Comparison of ENCODE assay signal across 10 mouse cellular contexts in the genomic region with DNA sequence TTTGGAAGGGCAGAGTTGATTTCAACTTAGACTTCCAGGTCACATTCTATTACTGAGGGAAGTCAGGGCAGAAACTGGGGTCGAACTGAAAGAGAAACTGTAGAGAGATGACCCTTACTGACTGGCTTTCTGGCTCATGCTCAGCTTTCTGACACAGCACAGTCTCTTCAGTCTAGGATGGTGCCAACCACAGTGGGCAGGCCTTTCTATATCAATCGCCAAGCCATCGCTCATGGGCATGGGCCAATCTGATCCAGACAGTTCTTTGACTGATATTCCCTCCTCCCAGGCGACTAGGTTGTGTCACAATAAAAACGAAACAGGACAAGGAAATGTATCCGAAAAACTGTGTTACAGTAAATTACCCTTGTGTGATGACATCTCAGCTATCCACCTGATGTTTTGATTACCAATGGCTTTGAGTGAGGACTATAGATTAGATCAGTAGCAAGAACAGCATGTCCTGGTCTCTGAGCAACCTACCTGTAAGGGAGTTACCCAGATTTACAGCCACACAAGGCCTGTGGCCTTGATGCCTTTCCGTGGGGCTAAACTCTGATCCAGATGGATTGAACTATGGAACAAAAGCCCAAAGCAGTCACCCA.
A peak's percentile ranks its signal among the peaks of the same experiment; 100 is the strongest.
DNase-seq lines count a peak whose midpoint lies in the region; ATAC-seq and TF ChIP-seq lines count a peak whose summit lies in the region.
"Had no signal": no experiment of that assay in that cellular context is flagged by ENCODE, and none has a peak within 500 bp of the region (broad histone marks: within the 10 kb centered on the region; RNA-seq: fewer than 3 reads in every experiment).

No protein-coding gene starts in this region.

- no peak overlapping the region for H3K4me3 ChIP-seq in forebrain, embryonic 14.5 days (ENCODE audit: low read depth, low read length)
- no peak overlapping the region for H3K4me3 ChIP-seq in forebrain, embryonic 10.5 days
- H3K4me3 ChIP-seq in kidney, embryonic 16.5 days (ENCODE audit: low read length), result no peak overlapping the region
- H3K4me3 ChIP-seq in midbrain, postnatal 0 days (ENCODE audit: low read depth, low read length), result no peak overlapping the region
- H3K4me3 ChIP-seq: intestine, embryonic 15.5 days; limb, embryonic 13.5 days had no signal

- 90% methylated on average over 7 of the region's 7 CpGs for WGBS in forebrain, embryonic 14.5 days
- 86% methylated on average over 7 of the region's 7 CpGs for WGBS in forebrain, embryonic 10.5 days
- WGBS in kidney, embryonic 16.5 days, result 75% methylated on average over 7 of the region's 7 CpGs
- WGBS in midbrain, postnatal 0 days, result 82% methylated on average over 7 of the region's 7 CpGs

- no peak overlapping the region for H3K4me2 ChIP-seq in forebrain, embryonic 14.5 days (ENCODE audit: low read length)
- H3K4me2 ChIP-seq in kidney, embryonic 16.5 days (replicated peaks; ENCODE audit: low read depth, low read length), result peak overlapping the region; percentile 46; the same call in 1 of the 2 replicates
- peak overlapping the region; percentile 41; the same call in 1 of the 2 replicates for H3K4me2 ChIP-seq in midbrain, postnatal 0 days (ENCODE audit: low read depth, low read length, poor library complexity, severe bottlenecking)
- H3K4me2 ChIP-seq: limb, embryonic 13.5 days had no signal

- H3K9ac ChIP-seq in forebrain, embryonic 14.5 days (ENCODE audit: low read length), result no peak overlapping the region
- no peak overlapping the region for H3K9ac ChIP-seq in kidney, embryonic 16.5 days (replicated peaks; ENCODE audit: low read length)
- 0 out of 2 replicates have a peak overlapping the region, but pooled peaks have one; percentile 36 for H3K9ac ChIP-seq in midbrain, postnatal 0 days (replicated peaks; ENCODE audit: low read length, poor library complexity, severe bottlenecking)
- H3K9ac ChIP-seq: intestine, embryonic 15.5 days; limb, embryonic 13.5 days had no signal

- DNase-seq in forebrain, embryonic 14.5 days (ENCODE audit: low spot score), result no peak
- DNase-seq in forebrain, embryonic 10.5 days (ENCODE audit: extremely low spot score, low spot score), result no peak
- DNase-seq in kidney, adult 8-10 months, result no peak
- peak; percentile 7 for DNase-seq in urinary bladder, postnatal 14 days (ENCODE audit: low spot score)
- no peak for DNase-seq in urinary bladder, adult 2 months (ENCODE audit: low spot score)
- DNase-seq in midbrain, postnatal 0 days (ENCODE audit: low spot score), result peak; percentile 12
- DNase-seq in adrenal gland, postnatal 25 days, result no peak

- ATAC-seq in forebrain, embryonic 14.5 days, result 0 out of 2 replicates have a peak, but pooled peaks have one; percentile 29
- ATAC-seq in kidney, embryonic 16.5 days (ENCODE audit: low FRiP score, low TSS enrichment), result no peak
- ATAC-seq in midbrain, postnatal 0 days (ENCODE audit: low FRiP score), result no peak
- ATAC-seq: intestine, embryonic 15.5 days had no signal

- H3K36me3 ChIP-seq in forebrain, embryonic 14.5 days (ENCODE audit: control insufficient read depth, insufficient read depth, low read length), result no peaks in the 10 kb centered on the region
- no peaks in the 10 kb centered on the region for H3K36me3 ChIP-seq in forebrain, embryonic 10.5 days (replicated peaks)
- no peaks in the 10 kb centered on the region for H3K36me3 ChIP-seq in kidney, embryonic 16.5 days (ENCODE audit: insufficient read depth, low read length)
- no peaks in the 10 kb centered on the region for H3K36me3 ChIP-seq in midbrain, postnatal 0 days (ENCODE audit: insufficient read depth, low read length)
- H3K36me3 ChIP-seq: intestine, embryonic 15.5 days; limb, embryonic 13.5 days had no signal

- TF ChIP-seq CTCF in midbrain, postnatal 0 days (IDR thresholded peaks at IDR 0.05), result no peak

- H3K27ac ChIP-seq in forebrain, embryonic 14.5 days (ENCODE audit: low read depth, low read length), result no peak overlapping the region; the same call in 1 of the 2 replicates
- H3K27ac ChIP-seq in forebrain, embryonic 10.5 days, result no peak overlapping the region
- no peak overlapping the region for H3K27ac ChIP-seq in kidney, embryonic 16.5 days (ENCODE audit: low read length)
- H3K27ac ChIP-seq in midbrain, postnatal 0 days (ENCODE audit: low read depth, low read length), result peak overlapping the region; percentile 38; the same call in 1 of the 2 replicates
- H3K27ac ChIP-seq: intestine, embryonic 15.5 days; limb, embryonic 13.5 days had no signal

- H3K27me3 ChIP-seq in forebrain, embryonic 14.5 days (replicated peaks; ENCODE audit: control insufficient read depth, insufficient read depth, low read length), result no peaks in the 10 kb centered on the region
- no peaks in the 10 kb centered on the region for H3K27me3 ChIP-seq in forebrain, embryonic 10.5 days (ENCODE audit: poor library complexity, severe bottlenecking)
- H3K27me3 ChIP-seq in kidney, embryonic 16.5 days (ENCODE audit: insufficient read depth, low read length), result no peaks in the 10 kb centered on the region
- no peaks in the 10 kb centered on the region for H3K27me3 ChIP-seq in midbrain, postnatal 0 days (ENCODE audit: insufficient read depth, low read length)
- H3K27me3 ChIP-seq: intestine, embryonic 15.5 days; limb, embryonic 13.5 days had no signal

- H3K9me3 ChIP-seq in forebrain, embryonic 14.5 days (replicated peaks; ENCODE audit: control insufficient read depth, low read length), result no peaks in the 10 kb centered on the region
- H3K9me3 ChIP-seq in forebrain, embryonic 10.5 days, result no peaks in the 10 kb centered on the region
- no peaks in the 10 kb centered on the region for H3K9me3 ChIP-seq in kidney, embryonic 16.5 days (ENCODE audit: low read length)
- no peaks in the 10 kb centered on the region for H3K9me3 ChIP-seq in midbrain, postnatal 0 days (ENCODE audit: low read length)
- H3K9me3 ChIP-seq: intestine, embryonic 15.5 days; limb, embryonic 13.5 days had no signal

- H3K4me1 ChIP-seq in forebrain, embryonic 14.5 days (ENCODE audit: control insufficient read depth, insufficient read depth, low read length), result peaks cover 8% of the 10 kb centered on the region; the same call in 1 of the 2 replicates
- peaks cover 10% of the 10 kb centered on the region for H3K4me1 ChIP-seq in forebrain, embryonic 10.5 days
- 0 out of 2 replicates have a peak, but pooled peaks cover 5% of the 10 kb centered on the region for H3K4me1 ChIP-seq in kidney, embryonic 16.5 days (ENCODE audit: insufficient read depth, low read length)
- H3K4me1 ChIP-seq in midbrain, postnatal 0 days (ENCODE audit: insufficient read depth, low read length), result peaks cover 5% of the 10 kb centered on the region; the same call in 1 of the 2 replicates
- H3K4me1 ChIP-seq: intestine, embryonic 15.5 days; limb, embryonic 13.5 days had no signal

Comparison
In these comparisons a context has a peak if more than half of its experiments do, and no peak if none do; other contexts are left out.
1. DNase-seq: peak in urinary bladder, postnatal 14 days (single experiment) and midbrain, postnatal 0 days (single experiment); none in forebrain, embryonic 14.5 days (single experiment), forebrain, embryonic 10.5 days (single experiment), kidney, adult 8-10 months (0 of 2), urinary bladder, adult 2 months (single experiment) and adrenal gland, postnatal 25 days (single experiment).